Mouse (Mus musculus) MEL (cell line): ENCODE results near the gene Scrn3.

Experiments
- CHD2 ChIP-seq: IDR thresholded peaks from 2 replicates; pipeline ENCODE4 v1.6.1; 2011; ENCODE audit warnings: low read length, improper control_type of control experiment
- CTCF ChIP-seq, 3 experiments: IDR thresholded peaks in 2 of 3; conservative IDR thresholded peaks in 1 of 3; 2 replicates each; pipeline ENCODE4 v1.5.1; 2011 to 2012; ENCODE audit warnings: low read length in 3 of 3, low read depth in 2 of 3, mild to moderate bottlenecking in 2 of 3, improper control_type of control experiment in 1 of 3, inconsistent platforms in 1 of 3, mixed read lengths in 1 of 3, moderate library complexity in 1 of 3; ENCODE audit not compliant: control insufficient read depth in 1 of 3, insufficient read depth in 1 of 3, poor library complexity in 1 of 3, severe bottlenecking in 1 of 3
- E2F4 ChIP-seq: IDR thresholded peaks from 2 replicates; pipeline ENCODE4 v1.6.1; 2011; ENCODE audit warnings: low read depth, low read length, improper control_type of control experiment, borderline replicate concordance
- EP300 ChIP-seq, 2 experiments: IDR thresholded peaks; 2 replicates each; pipeline ENCODE4 v1.6.1; 2011; ENCODE audit warnings: improper control_type of control experiment in 2 of 2, low read length in 2 of 2, low read depth in 1 of 2, mild to moderate bottlenecking in 1 of 2
- GATA1 ChIP-seq: IDR thresholded peaks from 2 replicates; pipeline ENCODE4 v1.6.1; 2011; ENCODE audit warnings: low read depth, low read length, improper control_type of control experiment
- MEF2A ChIP-seq: IDR thresholded peaks from 2 replicates; pipeline ENCODE4 v1.6.1; 2014; ENCODE audit warnings: low read depth, mild to moderate bottlenecking, inconsistent platforms, low read length, improper control_type of control experiment; ENCODE audit not compliant: poor library complexity, insufficient replicate concordance, severe bottlenecking; ENCODE audit errors: extremely low read depth
- MYC ChIP-seq: IDR thresholded peaks from 2 replicates; pipeline ENCODE4 v1.6.1; 2011; ENCODE audit warnings: low read depth, mild to moderate bottlenecking, low read length, improper control_type of control experiment, moderate library complexity
- TCF12 ChIP-seq: IDR thresholded peaks from 2 replicates; pipeline ENCODE4 v1.6.1; 2014; ENCODE audit warnings: low read depth, mild to moderate bottlenecking, inconsistent platforms, low read length, improper control_type of control experiment, moderate library complexity
- USF2 ChIP-seq, 2 experiments: IDR thresholded peaks; 2 replicates each; pipeline ENCODE4 v1.6.1; 2011 to 2012; ENCODE audit warnings: improper control_type of control experiment in 2 of 2, low read length in 2 of 2, borderline replicate concordance in 1 of 2, inconsistent platforms in 1 of 2, low read depth in 1 of 2, mild to moderate bottlenecking in 1 of 2; ENCODE audit not compliant: insufficient read depth in 1 of 2

DNA sequence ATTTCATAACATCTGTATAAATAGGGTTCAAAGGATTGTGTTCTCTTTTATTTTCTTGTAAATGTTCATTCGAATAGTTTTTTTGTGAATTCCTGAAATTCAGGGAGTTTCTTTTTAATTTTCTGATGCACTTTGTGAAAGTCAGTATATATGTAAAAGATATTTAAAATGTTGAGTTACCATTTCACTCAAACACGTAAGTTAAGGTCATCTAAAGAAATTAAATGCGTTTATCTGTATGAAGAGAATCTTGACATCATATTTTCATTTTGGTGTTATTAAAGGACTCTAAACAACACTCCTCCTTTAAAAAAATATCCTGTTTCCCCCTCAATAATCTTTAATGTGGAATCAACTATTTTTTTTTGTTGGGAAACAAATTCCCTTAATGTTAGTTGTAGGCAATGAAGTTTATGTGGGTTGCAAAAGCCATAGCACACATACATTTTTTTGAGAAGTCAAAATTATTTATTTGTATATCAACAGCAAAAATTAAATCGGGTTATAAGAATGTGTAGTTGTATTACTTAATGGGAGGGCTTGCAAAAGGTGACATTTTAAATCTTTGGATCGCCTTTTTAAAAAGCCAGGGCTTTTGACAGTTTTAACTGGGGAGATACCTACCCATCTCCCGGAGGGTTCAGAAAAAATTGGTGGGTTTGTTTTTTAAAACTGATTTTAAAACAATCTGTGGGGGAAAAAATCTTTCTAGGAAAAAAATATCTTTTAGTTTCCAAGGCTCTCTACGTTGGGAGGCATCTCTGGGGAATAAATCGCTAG lies 37.0 kb upstream of the Scrn3 start:
- TF ChIP-seq MYC (no peak), TCF12 (no peak), USF2 (IDR thresholded peaks at IDR 0.05; ENCODE audit: borderline replicate concordance in 1 of 2, insufficient read depth in 1 of 2, low read depth in 1 of 2, low read length in 2 of 2) (no peak), CTCF (IDR thresholded peaks at IDR 0.05 in 2 of 3, conservative IDR thresholded peaks at IDR 0.05 in 1 of 3; ENCODE audit: control insufficient read depth in 1 of 3, insufficient read depth in 1 of 3, low read depth in 2 of 3, low read length in 3 of 3, poor library complexity in 1 of 3, severe bottlenecking in 1 of 3) (no peak), CHD2 (no peak), EP300 (IDR thresholded peaks at IDR 0.05; ENCODE audit: low read depth in 1 of 2, low read length in 2 of 2) (no peak), GATA1 (no peak), MEF2A (no peak), E2F4 (no peak)
